In genomic region chr2:101598190-101599181, GRCm38 (mm10) we compare ENCODE assay signal across 10 mouse cellular contexts. TPM values are rescaled to one million over a fixed set of nuclear protein-coding genes. Genes with fewer than 3 reads are reported as not detected.
DNase-seq lines count a peak whose midpoint lies in the region; ATAC-seq and TF ChIP-seq lines count a peak whose summit lies in the region.
"Had no signal": no experiment of that assay in that cellular context is flagged by ENCODE, and none has a peak within 500 bp of the region (broad histone marks: within the 10 kb centered on the region; RNA-seq: fewer than 3 reads in every experiment).

No protein-coding gene starts in this region.

- CTCF ChIA-PET in Patski (lab: Charles Lee), result interaction anchor here (1.0 to 2.1 kb wide), 7 partner anchors 9 to 122 kb away, joined by 3 to 6 read pairs (median 4); partner anchors contain the start of genes B230118H07Rik and Rag1

- peaks cover 22% of the 10 kb centered on the region for H3K4me1 ChIP-seq in kidney, embryonic 16.5 days (ENCODE audit: insufficient read depth, low read length)

- H3K27ac ChIP-seq in kidney, embryonic 16.5 days (ENCODE audit: low read length), result peak overlapping the region; percentile 15; the same call in 1 of the 2 replicates
- H3K27ac ChIP-seq: limb, embryonic 15.5 days had no signal

- H3K4me3 ChIP-seq in kidney, embryonic 16.5 days (ENCODE audit: low read length), result 0 out of 2 replicates have a peak overlapping the region, but pooled peaks have one; percentile 8
- H3K4me3 ChIP-seq: limb, embryonic 15.5 days; megakaryocyte, embryonic 14.5 days had no signal

- H3K27me3 ChIP-seq in Patski, result no peaks in the 10 kb centered on the region
- no peaks in the 10 kb centered on the region for H3K27me3 ChIP-seq in kidney, embryonic 16.5 days (ENCODE audit: insufficient read depth, low read length)
- H3K27me3 ChIP-seq: limb, embryonic 15.5 days; megakaryocyte, embryonic 14.5 days had no signal

- H3K9ac ChIP-seq in kidney, embryonic 16.5 days (replicated peaks; ENCODE audit: low read length), result no peak overlapping the region
- H3K9ac ChIP-seq: limb, embryonic 15.5 days had no signal

- no peaks in the 10 kb centered on the region for H3K36me3 ChIP-seq in kidney, embryonic 16.5 days (ENCODE audit: insufficient read depth, low read length)
- H3K36me3 ChIP-seq: limb, embryonic 15.5 days had no signal

- TF ChIP-seq CTCF in Patski (IDR thresholded peaks at IDR 0.05), result no peak

- H3K4me2 ChIP-seq in kidney, embryonic 16.5 days (replicated peaks; ENCODE audit: low read depth, low read length), result peak overlapping the region; percentile 12; the same call in 1 of the 2 replicates
- H3K4me2 ChIP-seq: limb, embryonic 15.5 days had no signal

- DNase-seq in layer of hippocampus, adult 11-12 months (ENCODE audit: low spot score), result peak; percentile 23
- no peak for DNase-seq in layer of hippocampus, adult 8-10 months (ENCODE audit: low spot score in 2 of 2)
- no peak for DNase-seq in Patski (ENCODE audit: low read depth, low spot score)
- DNase-seq in cerebellum, adult 11-12 months, result peak; percentile 41

- peaks cover 4% of the 10 kb centered on the region; the same call in 1 of the 2 replicates for H3K9me3 ChIP-seq in kidney, embryonic 16.5 days (ENCODE audit: low read length)
- H3K9me3 ChIP-seq: limb, embryonic 15.5 days; megakaryocyte, embryonic 14.5 days had no signal

- in situ Hi-C loops in Patski (cut with MboI; ENCODE audit: low pct_unique_long_range_greater_than_20kb), result no loop called here

- POLR2A ChIA-PET in Patski (lab: Charles Lee), result interaction anchor here (0.5 kb wide), 1 partner anchor 54 kb away, joined by 3 read pairs; no protein-coding TSS in a partner anchor

- peak; percentile 39 for ATAC-seq in Patski
- peak; percentile 60; the same call in 1 of the 2 replicates for ATAC-seq in kidney, embryonic 16.5 days (ENCODE audit: low FRiP score, low TSS enrichment)
- no peak for ATAC-seq in monocyte, adult 5-6 weeks (replicated peaks; ENCODE audit: insufficient number of reproducible peaks, low FRiP score, low TSS enrichment, poor library complexity, severe bottlenecking)
- no peak for ATAC-seq in megakaryocyte-erythroid progenitor cell, adult 5-6 weeks (replicated peaks; ENCODE audit: low FRiP score, low TSS enrichment, poor library complexity, severe bottlenecking)

- WGBS in kidney, embryonic 16.5 days, result 47% methylated on average over 13 of the region's 13 CpGs

RNA-seq across cellular contexts. Expression of gene Rag2, which starts 26.0 kb away (rescaled TPM):
- total RNA-seq in layer of hippocampus, adult 8-10 months (2022), result not detected
- not detected for polyA plus RNA-seq in Patski (2021)
- polyA plus RNA-seq in kidney, embryonic 16.5 days (2015; fragmentation: Nextera tagmentation; extraction: Ambion mirVana), result not detected in 2 replicates
- not detected in 3 replicates for total RNA-seq in monocyte, adult 5-6 weeks (2017)
- total RNA-seq in megakaryocyte-erythroid progenitor cell, adult 5-6 weeks (2014; fragmentation: Nextera tagmentation), result 0.35 and 0.90 TPM in 2 replicates
- 0.34 and 2.0 TPM in 2 replicates for total RNA-seq in megakaryocyte-erythroid progenitor cell, adult 5-6 weeks (2017)
- polyA plus RNA-seq: embryonic facial prominence, embryonic 11.5 days; limb, embryonic 15.5 days had no signal

RNA-seq across cellular contexts. Expression of gene Rag1, which starts 50.8 kb away (rescaled TPM):
- total RNA-seq in layer of hippocampus, adult 8-10 months (2022), result under 1 TPM; 0.18 to 0.29 (median 0.25) TPM
- polyA plus RNA-seq in Patski (2021), result not detected
- polyA plus RNA-seq in kidney, embryonic 16.5 days (2015; fragmentation: Nextera tagmentation; extraction: Ambion mirVana), result 0.02 and 0.04 TPM in 2 replicates
- total RNA-seq in monocyte, adult 5-6 weeks (2017), result 0.10 to 0.86 TPM (median 0.32 TPM) in 3 replicates
- total RNA-seq in megakaryocyte-erythroid progenitor cell, adult 5-6 weeks (2014; fragmentation: Nextera tagmentation), result 0.99 and 2.2 TPM in 2 replicates
- 0.23 and 1.1 TPM in 2 replicates for total RNA-seq in megakaryocyte-erythroid progenitor cell, adult 5-6 weeks (2017)

RNA-seq across cellular contexts. Expression of gene B230118H07Rik, which starts 50.8 kb away (rescaled TPM):
- total RNA-seq in layer of hippocampus, adult 8-10 months (2022), result 10 to 100 TPM; 31.8 to 39.8 (median 35.8) TPM
- polyA plus RNA-seq in Patski (2021), result 42.7 TPM
- 55.3 and 57.9 TPM in 2 replicates for polyA plus RNA-seq in kidney, embryonic 16.5 days (2015; fragmentation: Nextera tagmentation; extraction: Ambion mirVana)
- total RNA-seq in monocyte, adult 5-6 weeks (2017), result 11.9 to 22.1 TPM (median 22.0 TPM) in 3 replicates
- total RNA-seq in megakaryocyte-erythroid progenitor cell, adult 5-6 weeks (2014; fragmentation: Nextera tagmentation), result 13.1 and 34.1 TPM in 2 replicates
- 45.4 and 76.2 TPM in 2 replicates for total RNA-seq in megakaryocyte-erythroid progenitor cell, adult 5-6 weeks (2017)

Comparison
In these comparisons a context has a peak if more than half of its experiments do, and no peak if none do; other contexts are left out.
1. DNase-seq: peak in layer of hippocampus, adult 11-12 months (single experiment) and cerebellum, adult 11-12 months (single experiment); none in layer of hippocampus, adult 8-10 months (0 of 2) and Patski (single experiment).
2. ATAC-seq: peak in Patski (single experiment) and kidney, embryonic 16.5 days (single experiment); none in monocyte, adult 5-6 weeks (single experiment) and megakaryocyte-erythroid progenitor cell, adult 5-6 weeks (single experiment).